Mouse (Mus musculus): ENCODE results near the gene Mycl. TPM values are rescaled to one million over a fixed set of nuclear protein-coding genes. Genes with fewer than 3 reads are reported as not detected.

Mycl gene
- polyA plus RNA-seq, 1 experiment from 2014 or later = 76.1 TPM

- no peaks in the 10 kb centered on the region for H3K27me3 ChIP-seq (ENCODE audit: control insufficient read depth, insufficient read depth, low read length)
- DNase-seq (ENCODE audit: low spot score) (no peak), ATAC-seq (ENCODE audit: low FRiP score) (no peak)
- no peaks in the 10 kb centered on the region for H3K9me3 ChIP-seq (ENCODE audit: control insufficient read depth, low read length)
- no peak overlapping the region for H3K4me2 ChIP-seq (replicated peaks; ENCODE audit: low read depth, low read length)
- H3K27ac ChIP-seq (ENCODE audit: low read depth, low read length) = no peak overlapping the region
- H3K4me1 ChIP-seq (replicated peaks; ENCODE audit: control insufficient read depth, insufficient read depth, low read length) = no peaks in the 10 kb centered on the region
- H3K36me3 ChIP-seq (ENCODE audit: control insufficient read depth, insufficient read depth, low read length) = no peaks in the 10 kb centered on the region
- WGBS = 82% methylated on average over 5 of the region's 5 CpGs
- no peak overlapping the region for H3K4me3 ChIP-seq (ENCODE audit: low read depth, low read length)
- H3K9ac ChIP-seq (ENCODE audit: low read depth, low read length) = no peak overlapping the region
These were observed 20.4 kb upstream of the Mycl start for GRCm38 (mm10) chr4:122974976-122975520.

GRCm38 (mm10) chr4:122976885-122977284 is 18.6 kb upstream of the Mycl start:
- H3K36me3 ChIP-seq (ENCODE audit: control insufficient read depth, insufficient read depth, low read length) = no peaks in the 10 kb centered on the region
- no peak for DNase-seq (ENCODE audit: low spot score)
- ATAC-seq (ENCODE audit: low FRiP score) = no peak
- no peak overlapping the region for H3K4me3 ChIP-seq (ENCODE audit: low read depth, low read length)
- WGBS = 84% methylated on average over 4 of the region's 4 CpGs
- no peak overlapping the region for H3K9ac ChIP-seq (ENCODE audit: low read depth, low read length)
- no peak overlapping the region for H3K4me2 ChIP-seq (replicated peaks; ENCODE audit: low read depth, low read length)
- H3K9me3 ChIP-seq (ENCODE audit: control insufficient read depth, low read length) = no peaks in the 10 kb centered on the region
- H3K4me1 ChIP-seq (replicated peaks; ENCODE audit: control insufficient read depth, insufficient read depth, low read length) = no peaks in the 10 kb centered on the region
- H3K27ac ChIP-seq (ENCODE audit: low read depth, low read length) = no peak overlapping the region
- no peaks in the 10 kb centered on the region for H3K27me3 ChIP-seq (ENCODE audit: control insufficient read depth, insufficient read depth, low read length)

- H3K9ac ChIP-seq (ENCODE audit: low read depth, low read length) = no peak overlapping the region
- no peak overlapping the region for H3K4me2 ChIP-seq (replicated peaks; ENCODE audit: low read depth, low read length)
- no peak overlapping the region for H3K4me3 ChIP-seq (ENCODE audit: low read depth, low read length)
- no peak for DNase-seq (ENCODE audit: low spot score)
- no peaks in the 10 kb centered on the region for H3K36me3 ChIP-seq (ENCODE audit: control insufficient read depth, insufficient read depth, low read length)
- peaks cover 2% of the 10 kb centered on the region; the same call in 1 of the 2 replicates for H3K4me1 ChIP-seq (replicated peaks; ENCODE audit: control insufficient read depth, insufficient read depth, low read length)
- no peak overlapping the region for H3K27ac ChIP-seq (ENCODE audit: low read depth, low read length)
- 94% methylated on average over 2 of the region's 2 CpGs for WGBS
- no peaks in the 10 kb centered on the region; the same call in 1 of the 2 replicates for H3K27me3 ChIP-seq (ENCODE audit: control insufficient read depth, insufficient read depth, low read length)
- no peak for ATAC-seq (ENCODE audit: low FRiP score)
- no peaks in the 10 kb centered on the region for H3K9me3 ChIP-seq (ENCODE audit: control insufficient read depth, low read length)
These were observed 16.6 kb upstream of the Mycl start for GRCm38 (mm10) chr4:122978850-122979249.

- Histone ChIP-seq H3K27ac (ENCODE audit: low read depth, low read length) (no peak overlapping the region), H3K4me1 (replicated peaks; ENCODE audit: control insufficient read depth, insufficient read depth, low read length) (peaks cover 2% of the 10 kb centered on the region; the same call in 1 of the 2 replicates), H3K27me3 (ENCODE audit: control insufficient read depth, insufficient read depth, low read length) (no peaks in the 10 kb centered on the region; the same call in 1 of the 2 replicates), H3K36me3 (ENCODE audit: control insufficient read depth, insufficient read depth, low read length) (no peaks in the 10 kb centered on the region), H3K9me3 (ENCODE audit: control insufficient read depth, low read length) (no peaks in the 10 kb centered on the region), H3K9ac (ENCODE audit: low read depth, low read length) (no peak overlapping the region), H3K4me2 (replicated peaks; ENCODE audit: low read depth, low read length) (no peak overlapping the region), H3K4me3 (ENCODE audit: low read depth, low read length) (no peak overlapping the region)
- no peak for ATAC-seq (ENCODE audit: low FRiP score)
- WGBS = 83% methylated on average over 3 of the region's 3 CpGs
- no peak for DNase-seq (ENCODE audit: low spot score)
These were observed 15.6 kb upstream of the Mycl start for GRCm38 (mm10) chr4:122979826-122980225.

GRCm38 (mm10) chr4:122980684-122981083 is 14.8 kb upstream of the Mycl start:
- H3K9me3 ChIP-seq (ENCODE audit: control insufficient read depth, low read length) = no peaks in the 10 kb centered on the region
- WGBS = 96% methylated on average over 2 of the region's 2 CpGs
- ATAC-seq (ENCODE audit: low FRiP score) (no peak), DNase-seq (ENCODE audit: low spot score) (no peak)
- H3K4me2 ChIP-seq (replicated peaks; ENCODE audit: low read depth, low read length) = no peak overlapping the region
- no peak overlapping the region for H3K27ac ChIP-seq (ENCODE audit: low read depth, low read length)
- H3K4me1 ChIP-seq (replicated peaks; ENCODE audit: control insufficient read depth, insufficient read depth, low read length) = peaks cover 2% of the 10 kb centered on the region; the same call in 1 of the 2 replicates
- no peak overlapping the region for H3K9ac ChIP-seq (ENCODE audit: low read depth, low read length)
- no peak overlapping the region for H3K4me3 ChIP-seq (ENCODE audit: low read depth, low read length)
- no peaks in the 10 kb centered on the region; the same call in 1 of the 2 replicates for H3K27me3 ChIP-seq (ENCODE audit: control insufficient read depth, insufficient read depth, low read length)
- H3K36me3 ChIP-seq (ENCODE audit: control insufficient read depth, insufficient read depth, low read length) = no peaks in the 10 kb centered on the region

GRCm38 (mm10) chr4:122981238-122981637 is 14.2 kb upstream of the Mycl start:
- Histone ChIP-seq H3K36me3 (ENCODE audit: control insufficient read depth, insufficient read depth, low read length) (no peaks in the 10 kb centered on the region), H3K4me1 (replicated peaks; ENCODE audit: control insufficient read depth, insufficient read depth, low read length) (peaks cover 2% of the 10 kb centered on the region; the same call in 1 of the 2 replicates), H3K27ac (ENCODE audit: low read depth, low read length) (no peak overlapping the region), H3K4me3 (ENCODE audit: low read depth, low read length) (no peak overlapping the region), H3K27me3 (ENCODE audit: control insufficient read depth, insufficient read depth, low read length) (no peaks in the 10 kb centered on the region; the same call in 1 of the 2 replicates), H3K9me3 (ENCODE audit: control insufficient read depth, low read length) (no peaks in the 10 kb centered on the region), H3K9ac (ENCODE audit: low read depth, low read length) (no peak overlapping the region), H3K4me2 (replicated peaks; ENCODE audit: low read depth, low read length) (no peak overlapping the region)
- 83% methylated on average over 7 of the region's 7 CpGs for WGBS
- ATAC-seq (ENCODE audit: low FRiP score) = no peak
- DNase-seq (ENCODE audit: low spot score) = no peak

- Histone ChIP-seq H3K36me3 (ENCODE audit: control insufficient read depth, insufficient read depth, low read length) (no peaks in the 10 kb centered on the region), H3K9ac (ENCODE audit: low read depth, low read length) (no peak overlapping the region), H3K27ac (ENCODE audit: low read depth, low read length) (no peak overlapping the region), H3K4me2 (replicated peaks; ENCODE audit: low read depth, low read length) (no peak overlapping the region), H3K4me3 (ENCODE audit: low read depth, low read length) (no peak overlapping the region), H3K27me3 (ENCODE audit: control insufficient read depth, insufficient read depth, low read length) (no peaks in the 10 kb centered on the region; the same call in 1 of the 2 replicates), H3K4me1 (replicated peaks; ENCODE audit: control insufficient read depth, insufficient read depth, low read length) (peaks cover 2% of the 10 kb centered on the region; the same call in 1 of the 2 replicates), H3K9me3 (ENCODE audit: control insufficient read depth, low read length) (no peaks in the 10 kb centered on the region)
- ATAC-seq (ENCODE audit: low FRiP score) = no peak
- 33% methylated on average over 3 of the region's 3 CpGs for WGBS
- no peak for DNase-seq (ENCODE audit: low spot score)
These were observed 13.5 kb upstream of the Mycl start for GRCm38 (mm10) chr4:122981930-122982329.

GRCm38 (mm10) chr4:122982537-122982936 is 12.9 kb upstream of the Mycl start:
- WGBS = 80% methylated on average over 3 of the region's 3 CpGs
- Histone ChIP-seq H3K36me3 (ENCODE audit: control insufficient read depth, insufficient read depth, low read length) (no peaks in the 10 kb centered on the region), H3K27me3 (ENCODE audit: control insufficient read depth, insufficient read depth, low read length) (no peaks in the 10 kb centered on the region; the same call in 1 of the 2 replicates), H3K9ac (ENCODE audit: low read depth, low read length) (no peak overlapping the region), H3K4me1 (replicated peaks; ENCODE audit: control insufficient read depth, insufficient read depth, low read length) (peaks cover 2% of the 10 kb centered on the region; the same call in 1 of the 2 replicates), H3K9me3 (ENCODE audit: control insufficient read depth, low read length) (no peaks in the 10 kb centered on the region), H3K27ac (ENCODE audit: low read depth, low read length) (no peak overlapping the region), H3K4me2 (replicated peaks; ENCODE audit: low read depth, low read length) (no peak overlapping the region), H3K4me3 (ENCODE audit: low read depth, low read length) (no peak overlapping the region)
- DNase-seq (ENCODE audit: low spot score) (no peak), ATAC-seq (ENCODE audit: low FRiP score) (no peak)
